Mouse (Mus musculus): Measurements from ENCODE around the gene Gm10974. TPM values are rescaled to one million over a fixed set of nuclear protein-coding genes. Genes with fewer than 3 reads are reported as not detected.
A peak's percentile ranks its signal among the peaks of the same experiment; 100 is the strongest.

Gm10974 gene
- total and polyA plus RNA-seq, 3 experiments = not detected

DNA sequence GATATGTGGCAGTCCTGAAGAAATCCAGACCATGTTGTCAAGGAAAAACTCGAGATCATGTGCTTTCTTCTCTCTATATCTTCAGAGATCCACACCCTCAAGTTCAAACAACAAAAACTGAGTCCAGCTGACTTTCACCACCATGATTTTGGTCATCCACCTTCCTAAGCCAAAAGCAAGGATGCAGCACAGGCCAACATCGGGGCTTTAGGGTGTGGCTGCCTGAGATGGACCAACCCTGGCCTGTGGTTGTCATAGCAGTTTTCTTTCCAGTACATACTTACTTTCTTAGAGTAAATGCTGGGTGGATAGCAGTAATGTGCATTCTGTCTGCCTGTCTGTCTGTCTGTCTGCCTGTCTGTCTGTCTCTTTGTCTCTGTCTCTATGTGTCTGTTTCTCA is 294 bp upstream of the Gm10974 start:
- TF ChIP-seq NELFE (IDR thresholded peaks at IDR 0.05; ENCODE audit: low read depth, low read length) = no peak
- peaks cover 3% of the 10 kb centered on the region; the same call in 1 of the 2 replicates for H3K79me2 ChIP-seq (replicated peaks; ENCODE audit: control insufficient read depth, extremely low read depth, insufficient read depth, poor library complexity, severe bottlenecking)
- H3K27ac ChIP-seq (ENCODE audit: insufficient read depth, low read depth) = no peak overlapping the region
- peaks cover 4 to 35% of the 10 kb centered on the region in 2 experiments for H3K36me3 ChIP-seq (replicated peaks in 1 of 2; ENCODE audit: control insufficient read depth in 1 of 2, insufficient read depth in 1 of 2, low read length in 1 of 2)
- H3K4me3 ChIP-seq (replicated peaks in 1 of 3; ENCODE audit: low read depth in 2 of 3, low read length in 2 of 3, poor library complexity in 1 of 3) = no peak overlapping the region
- DNase-seq (ENCODE audit: extremely low read depth) = no peak
- H3K4me1 ChIP-seq (ENCODE audit: control insufficient read depth in 1 of 2, insufficient read depth in 2 of 2) = peaks cover 4 to 13% of the 10 kb centered on the region in 2 experiments; a peak in 3 of 4 replicates
- no peak overlapping the region for H3K9ac ChIP-seq (ENCODE audit: insufficient read depth, low read depth)
- no peaks in the 10 kb centered on the region for H3K27me3 ChIP-seq (replicated peaks)
- no peak overlapping the region for H3K4me2 ChIP-seq (ENCODE audit: insufficient read depth, low read depth, poor library complexity, severe bottlenecking)
- dilution Hi-C loops (cut with MboI; ENCODE audit: extremely low pct_ligation_motif_present, extremely low pct_unique_long_range_greater_than_20kb, low sequenced_read_pairs) (no loop called here), in situ Hi-C loops (cut with MboI; ENCODE audit: low pct_ligation_motif_present, low pct_unique_long_range_greater_than_20kb, low sequenced_read_pairs) (no loop called here)
- H3K9me3 ChIP-seq (replicated peaks; ENCODE audit: low read length) = peaks cover 22% of the 10 kb centered on the region

DNA sequence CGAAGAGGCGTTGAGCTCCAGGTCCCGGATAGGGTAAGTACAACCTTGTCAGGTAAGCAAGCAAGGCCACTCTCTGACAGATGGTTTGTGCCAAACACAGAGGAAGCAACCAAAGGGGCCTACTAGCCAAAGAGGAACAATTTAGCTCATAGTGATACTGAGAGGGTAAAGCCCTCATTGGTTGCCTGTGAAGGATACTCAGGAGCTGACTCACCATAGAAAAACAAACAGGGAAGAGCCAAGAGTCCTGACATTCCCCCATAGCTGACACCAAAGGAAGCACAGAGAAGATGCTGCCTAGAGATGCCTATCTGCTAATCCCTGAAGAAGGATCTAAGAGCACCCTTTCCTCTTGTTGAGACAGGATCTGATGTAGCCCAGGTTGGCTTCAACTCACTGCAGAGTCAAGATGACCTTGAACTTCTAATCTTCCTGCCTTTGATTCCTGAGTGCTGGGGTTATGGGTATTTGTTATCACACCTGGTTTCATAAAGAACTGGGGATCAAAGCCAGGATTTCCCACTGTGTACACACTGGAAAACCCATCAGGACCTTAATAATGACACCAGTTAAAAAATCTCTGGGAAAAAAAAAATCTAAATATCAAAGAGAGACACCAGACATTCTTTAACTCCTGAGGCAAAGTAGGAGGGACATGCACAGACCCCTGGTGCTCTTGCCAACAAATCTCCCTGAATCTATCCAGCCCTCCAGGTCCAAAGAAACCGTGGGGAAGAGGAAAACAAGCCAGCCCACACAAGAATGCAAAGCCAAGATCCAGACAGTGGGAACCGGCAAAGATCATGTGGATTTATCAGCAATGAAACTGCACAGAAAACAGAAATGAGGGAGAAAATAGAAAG is 3.6 kb downstream of the Gm10974 start:
- Histone ChIP-seq H3K9me3 (replicated peaks; ENCODE audit: low read length) (peaks cover 2% of the 10 kb centered on the region), H3K36me3 (replicated peaks in 1 of 2; ENCODE audit: control insufficient read depth in 1 of 2, insufficient read depth in 1 of 2, low read length in 1 of 2) (peaks cover 3 to 46% of the 10 kb centered on the region in 2 experiments), H3K4me3 (replicated peaks in 1 of 3; ENCODE audit: low read depth in 2 of 3, low read length in 2 of 3, poor library complexity in 1 of 3) (no peak overlapping the region), H3K4me2 (ENCODE audit: insufficient read depth, low read depth, poor library complexity, severe bottlenecking) (no peak overlapping the region), H3K9ac (ENCODE audit: insufficient read depth, low read depth) (no peak overlapping the region), H3K4me1 (ENCODE audit: control insufficient read depth in 1 of 2, insufficient read depth in 2 of 2) (peaks cover 4 to 13% of the 10 kb centered on the region in 2 experiments; a peak in 3 of 4 replicates), H3K27ac (ENCODE audit: insufficient read depth, low read depth) (no peak overlapping the region), H3K27me3 (replicated peaks) (no peaks in the 10 kb centered on the region), H3K79me2 (replicated peaks; ENCODE audit: control insufficient read depth, extremely low read depth, insufficient read depth, poor library complexity, severe bottlenecking) (peaks cover 3% of the 10 kb centered on the region; the same call in 1 of the 2 replicates)
- DNase-seq (ENCODE audit: extremely low read depth) = no peak
- 0 out of 2 replicates have a peak, but pooled peaks have one; percentile 32 for TF ChIP-seq EP300 (IDR thresholded peaks at IDR 0.05; ENCODE audit: low read length)
- TF ChIP-seq JUND (conservative IDR thresholded peaks at IDR 0.05; ENCODE audit: low read depth, low read length) = no peak
- TF ChIP-seq IRF4 (IDR thresholded peaks at IDR 0.05; ENCODE audit: low read depth, low read length) = peak; percentile 48; the same call in 1 of the 2 replicates
- in situ Hi-C loops (cut with MboI; ENCODE audit: low pct_ligation_motif_present, low pct_unique_long_range_greater_than_20kb, low sequenced_read_pairs) = no loop called here
- dilution Hi-C loops (cut with MboI; ENCODE audit: extremely low pct_ligation_motif_present, extremely low pct_unique_long_range_greater_than_20kb, low sequenced_read_pairs) = no loop called here

DNA sequence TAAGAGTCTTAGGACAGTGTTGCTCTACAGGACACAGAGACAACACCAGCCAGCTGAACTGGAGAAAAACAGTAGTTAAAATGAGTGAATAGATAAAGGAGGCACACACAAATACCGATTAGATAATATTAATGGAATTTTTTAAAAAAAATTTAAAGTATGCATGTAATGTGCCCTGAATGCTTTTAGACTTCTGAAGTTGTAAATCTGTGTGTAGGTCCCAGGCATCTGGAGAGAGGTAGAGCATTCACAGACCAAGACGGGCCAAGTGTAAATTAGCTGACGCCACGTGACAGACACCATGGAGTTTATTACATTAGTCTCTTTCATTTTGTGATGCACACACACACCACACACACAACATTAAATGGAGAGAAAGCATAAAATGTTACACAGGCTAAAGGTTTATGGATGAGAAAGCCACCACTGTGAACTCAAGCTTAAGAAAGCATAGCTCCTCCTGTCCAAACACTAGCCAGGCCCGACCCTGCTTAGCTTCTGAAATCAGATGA is 4.3 kb downstream of the Gm10974 start:
- in situ Hi-C loops (cut with MboI; ENCODE audit: low pct_ligation_motif_present, low pct_unique_long_range_greater_than_20kb, low sequenced_read_pairs) (no loop called here), dilution Hi-C loops (cut with MboI; ENCODE audit: extremely low pct_ligation_motif_present, extremely low pct_unique_long_range_greater_than_20kb, low sequenced_read_pairs) (no loop called here)
- no peak overlapping the region for H3K4me3 ChIP-seq (replicated peaks in 1 of 3; ENCODE audit: low read depth in 2 of 3, low read length in 2 of 3, poor library complexity in 1 of 3)
- H3K4me2 ChIP-seq (ENCODE audit: insufficient read depth, low read depth, poor library complexity, severe bottlenecking) = no peak overlapping the region
- H3K9ac ChIP-seq (ENCODE audit: insufficient read depth, low read depth) = no peak overlapping the region
- DNase-seq (ENCODE audit: extremely low read depth) = no peak
- peaks cover 0 to 46% of the 10 kb centered on the region in 2 experiments for H3K36me3 ChIP-seq (replicated peaks in 1 of 2; ENCODE audit: control insufficient read depth in 1 of 2, insufficient read depth in 1 of 2, low read length in 1 of 2)
- H3K9me3 ChIP-seq (replicated peaks; ENCODE audit: low read length) = no peaks in the 10 kb centered on the region
- H3K27me3 ChIP-seq (replicated peaks) = no peaks in the 10 kb centered on the region
- peaks cover 3% of the 10 kb centered on the region; the same call in 1 of the 2 replicates for H3K79me2 ChIP-seq (replicated peaks; ENCODE audit: control insufficient read depth, extremely low read depth, insufficient read depth, poor library complexity, severe bottlenecking)
- H3K27ac ChIP-seq (ENCODE audit: insufficient read depth, low read depth) = no peak overlapping the region
- H3K4me1 ChIP-seq (ENCODE audit: control insufficient read depth in 1 of 2, insufficient read depth in 2 of 2) = peaks cover 4 to 20% of the 10 kb centered on the region in 2 experiments; a peak in 3 of 4 replicates
- TF ChIP-seq ZNF384 (IDR thresholded peaks at IDR 0.05; ENCODE audit: low read depth, low read length) (no peak), CHD2 (IDR thresholded peaks at IDR 0.05; ENCODE audit: low read length) (no peak), E2F4 (IDR thresholded peaks at IDR 0.05; ENCODE audit: insufficient replicate concordance, low read depth, low read length) (no peak)

Data from CH12.LX (cell line).